Mouse (Mus musculus) gonadal fat pad, adult 2 months (tissue): Measurements from ENCODE around the gene Twf1. TPM values are rescaled to one million over a fixed set of nuclear protein-coding genes. Genes with fewer than 3 reads are reported as not detected.

ENCODE experiments used
- polyA plus RNA-seq: library from polyadenylated mRNA; depleted of rRNA; stranded (reverse); fragments of >200 nt; gene quantifications from 2 replicates; pipeline ENCODE4 v1.2.3, GENCODE M21; 2012; rRNA removed

Twf1 gene
- polyA plus RNA-seq, 1 experiment, result 48.5 TPM

Other genes with a start within 250 kb of the Twf1 start
- gene Adamts20, start 124.5 kb downstream of the Twf1 start, polyA plus RNA-seq, result 0.41 and 0.49 TPM in 2 replicates
- gene Pus7l, start 46.3 kb downstream of the Twf1 start, polyA plus RNA-seq, result 2.1 and 2.8 TPM in 2 replicates
- 8.1 and 8.7 TPM in 2 replicates for gene Irak4, start 46.2 kb downstream of the Twf1 start, polyA plus RNA-seq
- gene Tmem117, start 39.3 kb upstream of the Twf1 start, polyA plus RNA-seq, result 1.1 and 1.2 TPM in 2 replicates